Mouse (Mus musculus) brain, embryonic 18.5 days (tissue): ENCODE data around the gene Grm7.

Source experiments
- DNase-seq: peaks from one replicate; pipeline ENCODE4 v3.0.0-alpha.2; 2012; ENCODE audit warnings: low read depth, low spot score

Gene Grm7

DNA sequence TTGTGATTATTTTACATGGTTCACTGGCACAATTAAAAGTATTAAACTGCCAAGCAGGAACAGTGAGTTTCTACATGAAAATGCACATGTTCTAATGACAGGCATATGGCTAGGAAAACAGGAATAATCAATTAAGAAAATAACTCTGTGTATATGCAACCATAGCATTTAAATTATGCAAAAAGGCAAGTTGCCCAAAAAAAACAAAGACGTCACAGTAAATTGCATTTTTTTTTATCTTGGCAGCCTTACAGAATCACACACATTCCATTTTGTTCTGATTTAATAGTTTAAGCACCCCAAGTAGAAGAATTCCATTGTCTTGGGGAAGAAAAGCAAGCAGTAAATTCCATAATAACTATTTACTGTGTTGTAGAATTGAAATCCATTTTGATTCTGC is 716.3 kb downstream of the Grm7 start:
- no peak for DNase-seq

DNA sequence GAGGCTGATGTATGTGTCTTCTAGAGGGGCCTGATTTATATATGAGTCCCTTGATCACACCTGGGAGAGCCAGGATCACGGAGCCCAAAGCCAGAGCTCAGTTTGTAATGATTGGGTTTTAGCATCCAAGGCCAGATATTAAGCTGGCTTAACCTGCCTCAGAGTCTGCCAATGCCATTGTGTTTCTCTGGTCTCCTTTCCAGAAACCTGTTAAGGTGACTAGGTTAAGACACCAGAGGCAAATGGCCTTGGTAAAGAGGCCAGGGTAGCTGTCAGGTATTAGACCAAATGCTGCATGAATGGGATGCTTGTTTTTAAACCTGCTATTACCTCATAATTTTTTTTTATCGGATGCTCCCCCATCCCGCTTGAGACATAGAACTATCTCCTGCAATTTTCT is 722.7 kb downstream of the Grm7 start:
- no peak for DNase-seq

GRCm38 (mm10) chr6:111368551-111368950 is 723.2 kb downstream of the Grm7 start:
- DNase-seq = no peak

DNA sequence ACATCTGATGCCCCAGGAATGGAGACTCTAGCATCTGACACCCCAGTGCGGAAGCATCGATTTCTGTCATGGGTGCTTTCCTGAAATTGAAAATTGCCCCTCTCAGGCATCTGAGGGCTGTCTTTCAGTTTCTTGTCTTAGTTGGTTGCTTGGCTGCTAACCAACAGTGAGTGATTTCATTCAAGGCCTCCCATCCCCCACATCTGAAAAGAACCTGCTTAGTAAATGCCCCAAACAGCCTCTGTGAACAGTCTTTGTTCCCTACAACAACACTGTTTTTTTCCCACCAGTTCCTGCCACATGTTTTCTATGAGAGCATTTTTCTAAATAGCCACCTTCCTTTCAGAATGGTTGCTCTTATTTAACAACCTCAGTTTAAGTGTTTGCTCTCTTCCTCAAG is 723.6 kb downstream of the Grm7 start:
- DNase-seq = no peak

GRCm38 (mm10) chr6:111371581-111372349 is 726.4 kb downstream of the Grm7 start:
- no peak for DNase-seq

DNA sequence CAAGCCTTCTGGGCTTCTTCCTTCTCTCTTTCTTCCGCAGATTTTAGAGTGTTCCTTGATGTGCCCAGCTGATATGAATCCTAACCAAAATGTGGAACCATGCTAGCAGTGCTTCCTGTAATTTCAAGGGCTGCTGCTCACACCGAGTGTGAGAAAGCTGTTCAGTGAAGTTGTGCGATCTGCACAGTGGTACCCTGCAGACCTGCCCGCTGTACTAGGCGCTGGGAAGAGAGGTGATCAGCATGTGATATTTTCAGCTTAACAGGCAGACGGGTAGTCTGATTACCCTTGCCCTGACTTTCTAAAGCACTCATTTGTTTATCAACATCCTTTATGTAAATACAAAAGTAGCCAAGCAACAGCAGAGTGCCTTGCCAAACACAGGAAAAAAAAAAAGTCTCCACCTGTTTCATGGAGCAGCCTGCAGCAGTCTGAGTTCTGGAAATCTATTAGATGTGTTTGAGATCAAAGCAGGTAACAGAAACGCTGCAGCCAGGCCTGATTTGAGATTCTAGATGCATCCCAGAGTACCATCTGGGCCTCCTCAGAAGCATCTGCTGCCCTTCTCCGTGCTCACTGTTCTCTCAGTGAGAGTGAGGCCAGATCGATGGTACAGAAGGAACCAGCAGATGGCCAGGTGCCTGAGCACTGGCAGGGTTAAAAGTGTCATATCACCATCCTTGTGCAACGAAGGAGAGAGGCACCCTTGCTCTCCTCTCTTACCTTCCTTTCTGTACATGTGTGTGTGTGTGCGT is 727.4 kb downstream of the Grm7 start:
- DNase-seq = peak; percentile 59

DNA sequence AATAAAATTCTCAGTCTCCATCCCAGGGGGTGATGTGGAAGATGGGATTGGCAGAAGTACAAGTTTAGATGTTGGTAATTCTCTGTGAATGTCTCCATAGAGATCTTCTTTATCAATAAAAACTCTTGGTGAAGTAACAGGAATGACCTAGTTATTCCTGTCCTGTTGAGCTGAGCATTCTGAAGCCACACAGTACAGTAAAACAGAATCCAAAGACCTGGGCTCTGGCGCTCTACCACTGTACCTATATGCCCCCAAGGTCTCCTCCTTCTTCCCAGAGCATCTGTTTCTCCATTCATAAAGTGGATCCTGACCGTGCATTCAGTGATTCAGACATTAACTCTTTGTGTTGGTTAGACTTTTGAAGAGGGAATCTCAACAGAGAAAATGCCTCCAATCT is 735.3 kb downstream of the Grm7 start:
- DNase-seq = no peak

GRCm38 (mm10) chr6:111408750-111409149 is 763.4 kb downstream of the Grm7 start:
- DNase-seq = no peak

DNA sequence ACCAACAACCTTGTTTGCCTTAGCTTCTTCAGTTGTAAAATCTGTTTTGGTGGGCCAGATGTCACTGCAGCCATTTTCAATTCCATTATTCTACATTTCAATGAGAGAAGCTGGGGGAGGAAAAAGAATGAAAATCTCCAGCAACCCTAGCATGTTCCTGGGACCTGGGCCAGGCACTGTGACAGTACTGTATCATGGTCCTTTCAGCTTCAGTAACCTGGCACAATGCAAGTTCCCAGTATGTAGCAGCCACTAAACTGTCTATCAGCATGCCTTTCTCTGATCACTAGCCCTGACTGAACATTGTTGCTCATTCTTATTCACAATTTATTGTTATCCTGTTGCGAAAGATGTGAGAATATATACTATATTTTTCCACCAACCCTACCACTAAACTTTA is 779.4 kb downstream of the Grm7 start:
- DNase-seq = no peak

- no peak for DNase-seq
Observed at GRCm38 (mm10) chr6:111446228-111446627, 800.8 kb downstream of the Grm7 start.

DNA sequence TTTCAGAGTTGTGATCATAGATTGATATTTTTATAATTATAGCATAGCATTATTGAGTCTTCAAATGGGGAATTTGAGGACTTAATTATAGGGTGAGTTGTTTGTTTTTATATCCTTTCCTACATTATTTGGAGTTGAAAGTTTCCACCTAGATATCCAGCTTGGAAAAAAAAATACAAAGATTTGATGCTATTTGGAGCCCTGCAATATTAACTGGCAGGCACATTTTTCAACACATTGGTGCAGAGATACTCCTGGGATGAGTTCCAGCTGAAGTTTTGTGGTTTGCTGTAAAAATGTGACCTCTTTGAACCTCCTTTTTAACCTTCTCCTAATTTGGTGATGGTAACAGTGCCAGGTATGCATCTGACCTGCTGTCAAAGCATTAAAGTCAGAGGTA is 802.5 kb downstream of the Grm7 start:
- no peak for DNase-seq

- peak; percentile 30 for DNase-seq
Observed at GRCm38 (mm10) chr6:111449054-111449783, 803.8 kb downstream of the Grm7 start.

DNA sequence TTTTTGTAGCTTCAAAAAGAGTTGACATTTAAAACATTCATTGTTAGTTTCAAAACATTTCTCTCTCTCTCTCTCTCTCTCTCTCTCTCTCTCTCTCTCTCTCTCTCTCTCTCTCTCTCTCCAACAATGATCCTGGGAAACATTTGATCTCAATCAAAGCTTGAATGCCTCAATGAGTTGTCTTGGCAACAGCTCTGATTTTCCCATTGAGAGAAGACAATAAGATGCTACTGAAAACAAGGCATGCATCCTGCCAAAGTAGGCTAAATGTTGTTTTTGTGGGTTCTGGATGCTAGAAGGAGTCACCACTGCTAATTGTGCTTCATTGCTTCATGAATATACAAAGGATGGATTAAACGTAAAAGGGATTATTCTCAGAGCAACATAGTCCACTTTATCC is 836.5 kb downstream of the Grm7 start:
- no peak for DNase-seq

DNA sequence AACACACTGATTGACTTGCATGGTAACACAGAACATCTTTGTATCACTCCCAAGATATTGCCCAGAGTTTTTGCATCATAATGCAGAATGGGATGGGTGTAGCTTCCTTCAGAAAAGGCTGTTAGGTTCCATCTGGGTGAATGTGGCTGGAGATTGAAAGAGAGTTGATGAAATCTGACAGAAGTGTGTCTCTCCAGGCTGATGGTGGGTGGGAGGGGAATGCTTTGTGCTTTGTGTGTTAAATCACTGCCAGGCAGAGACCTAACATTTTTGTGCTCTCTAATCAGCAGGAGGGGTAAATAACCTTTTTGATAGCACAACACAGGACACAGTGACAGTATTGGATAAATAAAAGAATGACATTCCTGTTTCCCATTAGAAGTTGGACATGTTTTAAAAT is 840.7 kb downstream of the Grm7 start:
- DNase-seq = no peak

DNA sequence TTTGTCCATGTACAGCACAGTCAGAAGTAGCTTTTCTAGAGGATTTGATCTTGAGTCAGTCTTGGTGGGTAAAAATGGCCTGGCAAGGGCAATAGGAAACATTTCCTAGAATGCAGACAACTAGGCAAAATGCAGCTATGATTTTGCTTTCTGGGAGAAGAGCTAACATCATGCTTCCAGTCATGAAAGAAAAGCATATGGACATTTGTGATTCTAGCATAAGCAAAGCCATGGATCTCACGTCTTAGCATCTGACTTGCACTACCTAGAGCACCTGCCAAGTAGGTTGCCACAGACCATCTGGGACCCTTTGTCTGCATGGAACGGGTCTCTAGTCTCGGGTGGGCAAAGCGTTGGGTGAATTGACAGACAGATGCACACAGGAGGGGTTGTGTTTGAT is 842.2 kb downstream of the Grm7 start:
- DNase-seq = no peak

- no peak for DNase-seq
Observed at GRCm38 (mm10) chr6:111492166-111492565, 846.8 kb downstream of the Grm7 start.

GRCm38 (mm10) chr6:111499542-111499941 is 854.2 kb downstream of the Grm7 start:
- DNase-seq = no peak

- DNase-seq = no peak
Observed at GRCm38 (mm10) chr6:111510768-111511459, 865.5 kb downstream of the Grm7 start.

- no peak for DNase-seq
Observed at GRCm38 (mm10) chr6:111512359-111512758, 867.0 kb downstream of the Grm7 start.

DNA sequence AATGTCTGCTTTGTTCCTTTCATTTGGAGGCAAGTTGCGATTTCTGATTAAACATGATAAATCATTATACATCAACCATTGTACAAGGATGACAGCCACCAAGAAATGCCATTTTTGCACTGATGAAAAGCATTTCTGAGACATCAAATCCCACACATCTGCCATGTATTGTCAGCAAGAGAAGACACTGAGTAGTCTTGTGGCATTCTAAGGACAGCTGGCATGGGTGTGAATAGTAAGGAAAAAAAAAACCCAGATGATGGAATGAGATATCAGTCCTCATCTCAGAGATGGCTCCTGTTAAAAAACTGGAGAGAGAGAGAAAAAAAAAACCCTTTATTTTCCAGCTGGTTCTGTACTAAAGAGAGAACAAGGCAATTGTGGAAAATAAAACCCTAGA is 875.8 kb downstream of the Grm7 start:
- DNase-seq = no peak

DNA sequence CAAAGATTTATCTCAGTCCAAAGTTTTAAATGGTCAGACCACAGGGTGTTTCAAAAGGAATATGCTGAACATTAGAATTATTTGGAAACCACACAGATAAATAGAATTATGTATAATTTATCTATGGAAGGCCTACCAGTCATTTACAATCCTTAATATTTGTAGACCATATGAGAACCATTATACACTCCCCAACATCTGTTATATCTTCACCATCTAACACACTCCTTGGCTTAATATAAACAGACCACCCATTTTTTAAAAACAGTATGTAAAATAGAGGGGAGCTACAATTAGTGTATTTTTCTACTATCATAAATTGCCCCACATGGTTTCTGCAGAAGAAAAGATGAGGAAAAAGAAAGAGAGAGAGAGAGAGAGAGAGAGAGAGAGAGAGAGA is 876.7 kb downstream of the Grm7 start:
- no peak for DNase-seq

DNA sequence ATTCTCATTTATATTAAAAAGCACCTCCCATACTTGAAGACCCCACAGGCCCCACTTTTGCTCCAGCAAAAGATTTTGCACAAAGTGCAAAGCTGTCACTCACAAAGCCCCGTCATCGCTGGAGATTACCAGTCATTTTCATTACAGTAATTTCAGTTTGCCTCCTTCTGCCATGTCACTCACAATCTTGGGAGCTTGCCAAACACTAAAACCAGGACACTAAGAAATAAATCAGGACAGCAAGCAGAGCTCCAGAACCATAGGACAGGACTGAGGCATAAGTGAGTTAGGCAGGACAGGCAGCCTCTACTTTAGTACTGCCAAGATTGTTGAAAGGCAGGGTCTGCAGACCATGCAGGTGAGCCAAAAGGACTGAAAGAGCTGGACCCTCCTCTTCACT is 884.6 kb downstream of the Grm7 start:
- DNase-seq = no peak
